Mouse (Mus musculus) lung, postnatal 25 days (tissue): ENCODE measurements around the gene Col1a2.
A peak's percentile ranks its signal among the peaks of the same experiment; 100 is the strongest.

Experiments
- DNase-seq: peaks from one replicate; pipeline ENCODE4 v3.0.0; 2022; ENCODE audit warnings: low spot score

Gene Col1a2

GRCm38 (mm10) chr6:4587946-4588345 is 83.3 kb downstream of the Col1a2 start:
- DNase-seq: peak; percentile 28

- no peak for DNase-seq
Measured at GRCm38 (mm10) chr6:4588722-4589121, 84.1 kb downstream of the Col1a2 start.

- DNase-seq: no peak
Measured at GRCm38 (mm10) chr6:4590089-4590488, 85.5 kb downstream of the Col1a2 start.
